9 mouse cellular contexts compared by ENCODE assay signal in genomic region chr2:28622521-28623124, GRCm38 (mm10). TPM values are rescaled to one million over a fixed set of nuclear protein-coding genes. Genes with fewer than 3 reads are reported as not detected.
DNase-seq lines count a peak whose midpoint lies in the region; ATAC-seq lines count a peak whose summit lies in the region.
"Had no signal": no experiment of that assay in that cellular context is flagged by ENCODE, and none has a peak within 500 bp of the region (broad histone marks: within the 10 kb centered on the region; RNA-seq: fewer than 3 reads in every experiment).

No protein-coding gene starts in this region.

- H3K9ac ChIP-seq in kidney, embryonic 14.5 days (ENCODE audit: low read depth, low read length), result no peak overlapping the region

- H3K27ac ChIP-seq in kidney, embryonic 14.5 days (ENCODE audit: low read depth, low read length), result no peak overlapping the region

- no peaks in the 10 kb centered on the region for H3K36me3 ChIP-seq in kidney, embryonic 14.5 days (ENCODE audit: control insufficient read depth, insufficient read depth, low read length)

- no peak overlapping the region for H3K4me3 ChIP-seq in kidney, embryonic 14.5 days (ENCODE audit: low read length)

- H3K9me3 ChIP-seq in kidney, embryonic 14.5 days (ENCODE audit: control insufficient read depth, low read length), result no peaks in the 10 kb centered on the region

- 19% methylated on average over 10 of the region's 10 CpGs for WGBS in kidney, embryonic 14.5 days

- peaks cover 17% of the 10 kb centered on the region; the same call in 1 of the 2 replicates for H3K27me3 ChIP-seq in kidney, embryonic 14.5 days (ENCODE audit: control insufficient read depth, insufficient read depth, low read length)

- H3K4me1 ChIP-seq in kidney, embryonic 14.5 days (ENCODE audit: control insufficient read depth, insufficient read depth, low read length), result no peaks in the 10 kb centered on the region; the same call in 1 of the 2 replicates

- DNase-seq in adrenal gland, adult 18-20 months (ENCODE audit: low spot score in 2 of 2), result peak; percentile 29 to 42
- no peak for DNase-seq in adrenal gland, postnatal 4 days (ENCODE audit: low spot score in 2 of 2)
- peak; percentile 73 for DNase-seq in kidney, postnatal 10 days
- peak; percentile 63 for DNase-seq in adrenal gland, postnatal 14 days
- peak; percentile 53 to 60 for DNase-seq in kidney, postnatal 25 days
- DNase-seq in naive thymus-derived CD4-positive, alpha-beta T cell, adult 2 months (ENCODE audit: low read depth), result peak; percentile 66
- DNase-seq in ovary, adult 18-20 months (ENCODE audit: low spot score), result no peak

- ATAC-seq in kidney, embryonic 14.5 days (ENCODE audit: low FRiP score, low TSS enrichment), result no peak

- no peak overlapping the region for H3K4me2 ChIP-seq in kidney, embryonic 14.5 days (replicated peaks; ENCODE audit: low read depth, low read length)

RNA-seq across cellular contexts. Expression of gene Gfi1b, which starts 0.8 kb away (rescaled TPM):
- not detected for total RNA-seq in adrenal gland, adult 18-20 months (2021)
- total RNA-seq in adrenal gland, postnatal 4 days (2021), result 1 to 10 TPM; 3.1 to 7.9 TPM
- 0.45 and 0.49 TPM in 2 replicates for polyA plus RNA-seq in kidney, embryonic 14.5 days (2014; fragmentation: Nextera tagmentation; extraction: Ambion mirVana)
- 2.1 TPM in 1 of 2 replicates, not detected in the other for total RNA-seq in adrenal gland, postnatal 14 days (2021)
- total RNA-seq: ES-E14 had no signal

RNA-seq across cellular contexts. Expression of gene Tsc1, which starts 18.4 kb away (rescaled TPM):
- 10 to 100 TPM; 18.5 to 21.3 TPM for total RNA-seq in adrenal gland, adult 18-20 months (2021)
- total RNA-seq in adrenal gland, postnatal 4 days (2021), result 10 to 100 TPM; 27.7 to 28.0 TPM
- polyA plus RNA-seq in kidney, embryonic 14.5 days (2014; fragmentation: Nextera tagmentation; extraction: Ambion mirVana), result 14.8 and 22.2 TPM in 2 replicates
- 16.5 and 19.3 TPM in 2 replicates for total RNA-seq in adrenal gland, postnatal 14 days (2021)

RNA-seq across cellular contexts. Expression of gene Gtf3c5, which starts 39.1 kb away (rescaled TPM):
- 10 to 100 TPM; 15.2 to 17.2 TPM for total RNA-seq in adrenal gland, adult 18-20 months (2021)
- total RNA-seq in adrenal gland, postnatal 4 days (2021), result 10 to 100 TPM; 27.0 to 28.3 TPM
- 31.1 and 35.8 TPM in 2 replicates for polyA plus RNA-seq in kidney, embryonic 14.5 days (2014; fragmentation: Nextera tagmentation; extraction: Ambion mirVana)
- total RNA-seq in adrenal gland, postnatal 14 days (2021), result 18.7 and 18.9 TPM in 2 replicates

RNA-seq across cellular contexts. Expression of gene Cel, which starts 59.4 kb away (rescaled TPM):
- not detected for total RNA-seq in adrenal gland, adult 18-20 months (2021)
- total RNA-seq in adrenal gland, postnatal 4 days (2021), result 1,000 to 10,000 TPM in 1 of 2 experiments, under 1 TPM in 1; 0.42 to 1,494 TPM
- polyA plus RNA-seq in kidney, embryonic 14.5 days (2014; fragmentation: Nextera tagmentation; extraction: Ambion mirVana), result not detected in 2 replicates
- total RNA-seq in adrenal gland, postnatal 14 days (2021), result 0.15 TPM in 1 of 2 replicates, not detected in the other
- total RNA-seq: ES-E14 had no signal

Comparison
In these comparisons a context has a peak if more than half of its experiments do, and no peak if none do; other contexts are left out.
1. DNase-seq: peak in adrenal gland, adult 18-20 months (2 of 2), kidney, postnatal 10 days (single experiment), adrenal gland, postnatal 14 days (single experiment), kidney, postnatal 25 days (2 of 2) and naive thymus-derived CD4-positive, alpha-beta T cell, adult 2 months (single experiment); none in adrenal gland, postnatal 4 days (0 of 2) and ovary, adult 18-20 months (single experiment).